Mouse (Mus musculus) urinary bladder, postnatal 25 days (tissue): ENCODE results near the gene Trub1.

Source experiments
- DNase-seq: peaks from one replicate; pipeline ENCODE4 v3.0.0; 2022; ENCODE audit warnings: low spot score

The Trub1 gene

DNA sequence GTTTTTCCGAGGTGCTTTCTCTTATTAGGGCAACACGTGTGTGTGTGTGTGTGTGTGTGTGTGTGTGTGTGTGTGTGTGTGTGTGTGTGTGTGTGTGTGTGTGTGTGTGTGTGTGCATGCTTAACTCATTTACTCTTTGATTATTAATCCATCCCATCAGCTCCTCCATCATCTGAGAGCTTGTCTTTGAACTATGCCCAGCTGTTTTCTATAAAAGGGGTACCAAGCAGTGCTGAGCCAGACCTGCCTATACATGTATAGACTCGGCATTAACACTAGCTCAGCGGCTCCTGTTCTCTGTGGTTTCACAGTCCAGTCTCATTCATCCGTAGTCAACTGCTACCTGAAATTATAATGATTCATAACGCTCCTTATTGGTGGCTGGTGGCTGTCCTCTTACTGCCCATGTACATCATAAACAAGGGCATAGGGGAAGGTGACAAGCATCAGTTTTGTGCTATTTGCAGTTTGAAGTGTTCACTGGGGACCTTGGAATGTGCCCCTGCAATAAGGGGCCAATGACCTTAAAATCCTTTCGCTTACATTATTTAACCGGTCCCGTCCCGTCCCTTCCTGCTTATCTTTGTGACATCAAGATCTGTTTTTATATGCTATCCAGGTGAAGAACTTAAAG lies 45.5 kb downstream of the Trub1 start:
- no peak for DNase-seq

DNA sequence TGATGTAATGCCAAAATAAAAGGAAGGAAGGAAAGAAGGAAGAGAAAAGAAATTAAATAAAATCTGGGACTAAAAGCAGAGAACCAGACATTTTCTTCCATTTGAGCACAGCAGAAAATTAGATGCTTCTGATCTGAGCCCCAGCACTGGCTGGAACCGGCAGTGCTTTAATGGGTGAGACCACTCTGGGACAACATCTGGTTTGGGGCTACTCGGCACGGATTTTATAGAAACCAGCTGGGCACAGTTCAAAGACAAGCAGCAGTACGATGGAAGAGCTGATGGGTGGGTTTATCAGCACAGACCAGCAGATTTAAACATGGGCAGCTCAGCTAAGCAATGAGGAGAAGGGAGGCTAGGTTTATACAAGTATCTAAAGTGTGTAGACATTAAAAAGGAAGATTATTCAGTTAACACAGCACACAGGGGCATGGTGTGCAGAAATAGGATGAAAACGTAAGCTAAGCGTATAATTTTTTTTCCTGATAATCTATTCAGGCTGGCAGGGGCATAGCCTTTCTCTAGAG lies 46.2 kb downstream of the Trub1 start:
- DNase-seq = no peak

DNA sequence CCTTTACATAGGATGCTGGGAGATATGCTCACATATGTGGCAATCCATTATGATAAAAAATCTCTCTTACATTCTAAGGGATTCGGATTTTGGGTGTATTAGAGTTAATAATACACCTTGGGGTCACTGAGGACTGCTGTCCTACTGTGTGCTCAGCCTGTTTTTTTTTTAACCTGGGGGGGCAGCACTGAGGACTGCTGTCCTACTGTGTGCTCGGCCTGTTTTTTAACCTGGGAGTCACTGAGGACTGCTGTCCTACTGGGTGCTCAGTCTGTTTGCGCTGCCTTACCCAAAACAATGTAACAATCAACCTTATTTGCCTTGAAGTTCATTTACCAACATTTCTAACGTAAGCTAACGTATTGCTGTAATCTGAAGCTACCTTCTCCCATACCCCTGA lies 47.5 kb downstream of the Trub1 start:
- no peak for DNase-seq

DNA sequence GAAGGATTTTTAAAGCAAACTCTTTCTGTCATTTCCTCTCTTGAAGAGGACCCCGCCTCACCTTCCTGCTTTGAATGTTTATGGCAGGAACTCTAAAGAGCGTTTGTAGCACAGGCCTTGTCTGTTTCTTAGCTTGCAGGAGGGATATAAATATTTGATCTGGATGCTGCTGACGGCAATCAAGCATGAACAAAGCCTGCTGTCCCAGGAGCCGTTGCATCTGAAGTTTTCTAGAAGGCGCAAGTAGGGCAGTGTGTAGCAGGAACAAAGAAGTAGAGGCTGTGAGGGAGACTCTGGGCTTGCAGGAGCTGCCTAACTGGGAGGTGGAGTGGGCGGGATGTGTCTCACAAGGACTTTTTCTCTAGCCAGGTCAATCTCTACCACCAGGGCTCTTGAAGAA lies 50.4 kb downstream of the Trub1 start:
- no peak for DNase-seq

DNA sequence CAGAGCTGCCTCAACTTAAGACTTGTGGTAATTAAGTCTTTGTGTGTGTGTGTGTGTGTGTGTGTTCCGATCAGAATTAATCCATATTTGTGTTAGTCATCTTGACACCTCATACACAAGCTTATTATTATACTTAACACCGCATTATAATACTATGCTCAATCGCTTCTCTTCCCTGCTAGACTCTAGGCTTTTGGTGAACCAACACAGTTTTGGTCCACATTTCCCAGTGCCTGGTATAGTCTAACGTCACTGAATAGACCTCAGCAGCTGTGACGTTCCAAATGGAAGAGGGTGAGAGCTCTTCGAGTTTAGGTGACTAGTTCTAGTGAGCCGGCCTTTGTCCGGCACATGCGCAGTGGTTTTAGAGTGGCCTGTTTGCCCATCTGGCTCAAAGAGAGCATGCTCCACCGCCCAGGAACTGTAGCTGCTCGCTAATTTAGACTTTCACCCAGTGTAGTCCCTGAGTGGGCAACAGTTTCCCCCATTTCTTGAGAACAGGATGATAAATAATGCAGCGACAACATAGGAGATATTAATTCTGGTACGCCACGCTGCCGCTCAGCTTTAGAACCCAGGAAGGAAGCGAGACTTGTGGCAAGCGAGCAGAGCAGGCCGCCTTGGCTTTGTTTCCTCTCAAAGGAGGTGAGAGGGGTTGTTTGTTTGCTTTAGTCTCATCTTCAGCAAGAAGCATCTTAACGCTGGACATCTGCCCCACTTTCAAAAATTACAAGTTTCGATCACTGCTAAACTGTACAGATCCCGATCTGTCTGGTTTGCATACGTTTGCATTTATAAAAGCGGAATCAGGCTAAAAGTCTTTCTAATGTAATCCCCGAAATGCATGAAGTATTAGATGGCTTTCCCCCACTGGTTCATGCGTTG lies 52.6 kb downstream of the Trub1 start:
- no peak for DNase-seq

DNA sequence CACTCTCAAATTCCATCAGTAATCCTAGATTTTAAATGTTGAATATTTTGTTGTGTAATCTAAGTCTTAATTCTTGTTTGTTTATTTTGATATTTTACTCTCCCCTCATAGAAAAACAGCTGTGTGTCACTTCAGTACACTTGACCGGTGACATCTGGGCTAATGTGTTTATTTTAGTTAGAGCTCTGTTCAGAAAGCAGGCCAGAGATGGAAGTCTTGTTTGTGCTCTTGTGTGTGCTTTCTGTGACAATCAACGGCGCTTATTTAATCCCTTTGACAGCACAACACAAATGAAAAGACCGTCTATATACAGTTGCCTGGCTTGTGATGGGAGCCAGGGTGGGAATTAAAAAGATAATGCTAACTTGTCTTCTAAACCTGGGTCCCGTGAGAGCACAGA lies 53.9 kb downstream of the Trub1 start:
- no peak for DNase-seq

DNA sequence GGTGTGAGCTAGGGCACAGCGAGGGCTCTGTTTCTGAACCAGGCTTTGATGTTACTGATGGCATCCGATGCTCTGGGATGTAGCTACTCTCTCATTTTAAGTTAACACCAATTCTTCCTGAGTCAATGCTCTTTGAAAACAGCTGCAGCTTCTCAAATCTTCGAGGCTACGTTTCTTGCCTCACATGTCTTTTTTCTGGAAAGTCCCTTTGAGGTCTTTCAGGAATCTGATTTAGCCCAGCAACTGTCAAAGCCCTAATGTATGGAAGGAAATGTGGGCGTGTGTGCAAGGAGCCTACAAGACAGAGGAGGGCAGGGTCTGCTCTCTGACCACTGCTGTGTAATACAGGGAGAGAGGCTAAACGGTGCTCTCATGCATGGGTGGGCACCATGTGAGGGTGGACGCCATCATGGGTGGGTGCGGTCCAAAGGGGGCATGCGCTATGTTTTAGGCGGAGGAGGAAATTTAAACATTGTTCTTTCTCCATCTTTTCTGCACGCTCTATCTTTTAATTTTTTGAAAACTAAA lies 55.6 kb downstream of the Trub1 start:
- DNase-seq = no peak

DNA sequence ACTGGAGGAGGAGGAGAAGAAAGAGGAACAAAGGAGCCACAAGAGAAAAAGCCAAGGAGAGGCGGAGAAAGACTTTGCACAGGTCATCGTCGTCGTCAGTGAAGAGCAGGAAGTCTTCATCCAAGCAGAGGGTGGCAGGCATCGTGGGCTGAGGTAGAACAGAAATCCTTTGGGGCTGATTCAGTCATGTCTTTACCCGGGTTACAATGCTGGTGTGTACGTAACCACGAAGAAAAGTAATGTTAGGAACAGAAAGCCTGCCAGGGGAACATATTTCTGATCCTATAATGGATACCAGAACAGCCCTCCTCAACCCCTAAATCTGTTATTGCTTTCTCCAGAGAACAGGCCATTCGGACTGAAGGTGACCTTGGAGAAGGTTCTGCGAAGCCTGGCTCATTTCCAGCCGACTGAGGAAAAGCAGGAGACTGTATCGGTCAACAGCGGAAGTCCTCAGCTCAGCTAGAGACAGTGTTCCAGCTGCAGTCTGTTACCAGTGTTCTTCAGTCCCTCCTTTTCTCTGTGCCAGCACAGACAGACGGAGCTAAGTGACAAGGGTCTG lies 57.1 kb downstream of the Trub1 start:
- DNase-seq = no peak

DNA sequence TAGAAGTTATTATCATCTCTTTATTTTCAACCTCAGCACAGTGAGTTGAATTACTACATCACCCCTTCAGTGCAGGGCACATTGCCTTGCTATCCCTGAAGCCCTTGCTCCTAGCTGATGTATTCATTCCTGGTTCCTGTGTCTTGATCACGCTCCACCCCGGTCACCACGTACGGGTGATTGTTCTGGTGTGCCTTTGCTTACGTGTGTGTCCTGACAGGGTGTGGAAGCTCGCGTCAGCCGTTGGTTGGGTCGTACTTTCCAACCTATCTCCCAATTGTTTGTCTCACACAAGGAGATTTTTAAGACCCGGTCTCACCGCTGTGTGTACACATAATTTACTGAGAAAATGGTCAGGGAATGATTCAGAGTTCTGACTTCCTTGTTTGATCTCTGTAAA lies 58.1 kb downstream of the Trub1 start:
- no peak for DNase-seq

DNA sequence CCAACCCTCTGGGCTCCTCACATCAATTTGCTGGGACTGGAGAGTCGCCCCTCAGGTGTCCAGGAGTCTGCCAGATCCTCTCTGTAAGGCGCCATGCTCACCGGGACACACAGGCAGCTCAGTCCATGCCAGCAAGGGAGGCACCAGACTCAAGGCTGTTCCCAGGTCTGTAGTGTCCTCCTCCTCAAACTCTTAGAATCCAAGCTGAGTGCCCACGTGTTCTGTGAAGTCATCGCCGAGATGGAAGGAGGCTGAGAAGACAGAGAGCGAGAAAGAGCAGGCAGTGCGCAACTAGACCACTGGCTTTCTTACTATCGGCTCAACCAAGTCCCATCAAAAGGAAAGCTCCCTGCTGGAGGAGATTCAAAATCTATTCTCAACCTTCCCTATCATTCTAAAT lies 60.4 kb downstream of the Trub1 start:
- DNase-seq = no peak

DNA sequence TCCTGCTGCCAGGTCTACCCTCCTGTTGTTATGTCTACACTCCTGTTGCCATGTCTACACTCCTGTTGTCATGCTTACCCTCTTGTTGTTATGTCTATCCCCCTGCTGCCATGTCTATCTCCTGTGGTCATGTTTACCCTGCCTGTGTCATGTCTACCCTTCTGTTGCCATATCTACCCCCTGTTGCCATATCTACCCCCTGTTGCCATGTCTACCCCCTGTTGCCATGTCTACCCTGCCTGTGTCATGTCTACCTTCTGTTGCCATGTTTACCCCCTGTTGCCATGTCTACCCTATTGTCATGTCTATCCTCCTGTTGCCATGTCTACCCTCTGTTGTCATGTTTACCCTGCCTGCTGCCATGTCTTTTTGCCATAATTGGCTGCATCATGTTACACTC lies 69.0 kb downstream of the Trub1 start:
- DNase-seq = no peak

DNA sequence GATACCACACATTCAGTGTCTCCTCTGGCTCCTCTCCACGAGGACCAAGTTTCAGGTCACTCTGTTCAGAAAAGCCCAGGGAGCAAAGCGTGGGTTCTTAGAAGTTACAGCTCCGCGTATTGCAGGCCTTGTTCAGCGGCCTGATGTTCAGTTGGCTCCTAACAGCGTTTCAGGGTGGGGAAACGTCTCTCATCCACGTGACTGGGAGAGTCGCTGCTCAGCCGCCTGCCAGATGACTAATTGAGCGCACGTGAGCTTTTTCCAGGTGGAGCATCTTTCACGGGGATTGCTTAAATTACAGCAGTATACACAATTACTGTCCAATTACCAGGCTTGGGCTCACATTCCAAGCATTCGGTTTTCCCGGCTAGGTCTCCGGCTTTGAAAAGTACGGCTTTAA lies 70.7 kb downstream of the Trub1 start:
- no peak for DNase-seq

DNA sequence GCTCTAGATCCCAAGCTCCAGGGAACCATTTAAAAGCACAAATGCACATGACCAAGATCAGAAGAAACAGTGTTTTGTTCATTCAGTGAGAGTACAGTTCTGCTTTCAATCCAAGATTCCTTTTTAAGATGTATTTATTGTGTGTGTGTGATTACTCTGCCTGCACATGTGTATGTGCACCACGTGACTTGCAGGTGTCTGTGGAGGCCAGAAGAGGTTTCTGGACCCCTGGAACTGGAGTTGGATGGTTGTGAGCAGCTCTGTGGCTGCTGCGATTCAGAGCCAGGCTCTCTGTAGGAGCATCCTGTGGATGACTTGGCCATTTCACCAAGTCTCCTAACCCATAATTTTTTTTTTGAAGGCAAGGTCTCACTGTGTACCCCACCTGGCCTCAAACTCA lies 73.0 kb downstream of the Trub1 start:
- no peak for DNase-seq

DNA sequence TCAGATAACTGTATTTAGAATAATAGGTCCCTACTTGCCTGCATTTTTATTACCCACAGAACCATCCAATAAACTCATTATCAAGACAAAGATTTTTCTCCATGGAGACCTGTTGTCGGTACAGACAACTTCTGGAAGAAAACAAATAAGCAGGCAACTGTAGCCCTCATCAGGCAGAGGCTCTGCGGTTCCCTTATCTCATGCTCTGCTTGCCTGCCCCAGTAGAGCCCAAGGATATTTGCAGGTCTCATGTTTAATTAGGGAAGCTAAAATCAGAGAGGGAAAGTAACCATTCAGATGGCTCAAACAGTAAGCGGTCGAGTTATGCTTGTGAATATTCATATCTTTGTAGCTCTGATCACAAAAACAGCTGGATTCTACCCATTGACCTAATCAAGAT lies 77.5 kb downstream of the Trub1 start:
- no peak for DNase-seq

DNA sequence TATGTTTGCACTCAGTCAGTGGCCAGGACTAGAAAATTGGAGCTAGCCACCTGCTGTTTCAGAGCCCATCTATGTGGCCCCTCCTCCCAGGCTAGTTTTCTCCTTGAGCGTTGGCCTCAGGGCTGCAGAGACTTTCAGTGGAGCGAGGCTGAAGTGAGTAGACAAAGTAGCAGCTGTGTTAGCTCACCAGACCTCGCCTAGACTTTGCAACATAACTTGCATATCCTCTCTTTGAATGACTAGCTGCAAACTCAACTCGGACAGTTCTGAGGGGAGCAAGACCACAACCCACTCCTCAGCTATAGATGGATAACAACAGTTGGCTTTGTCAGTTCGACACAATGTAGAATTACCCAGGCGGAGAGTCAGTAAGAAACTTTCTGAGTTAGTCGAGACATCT lies 81.5 kb downstream of the Trub1 start:
- DNase-seq = no peak

DNA sequence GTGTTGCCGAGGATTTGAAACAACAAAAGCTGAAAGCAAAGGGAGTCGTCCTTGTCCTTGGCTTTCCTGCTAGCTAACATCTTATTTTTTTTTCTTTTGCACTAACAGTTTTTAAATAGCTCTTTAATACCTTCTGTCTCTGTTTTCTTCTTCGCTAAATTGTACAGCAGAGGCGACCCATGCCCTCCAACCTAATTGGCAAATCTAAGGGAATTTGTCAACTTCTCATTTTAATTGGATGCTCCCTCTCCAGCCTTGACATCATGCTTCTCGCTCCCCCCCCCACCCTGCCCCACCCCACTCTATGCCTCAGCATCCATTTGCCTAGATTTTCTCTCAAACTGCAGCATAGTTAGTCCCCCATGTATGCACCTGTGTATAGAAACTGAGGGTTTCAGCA lies 83.8 kb downstream of the Trub1 start:
- DNase-seq = no peak

DNA sequence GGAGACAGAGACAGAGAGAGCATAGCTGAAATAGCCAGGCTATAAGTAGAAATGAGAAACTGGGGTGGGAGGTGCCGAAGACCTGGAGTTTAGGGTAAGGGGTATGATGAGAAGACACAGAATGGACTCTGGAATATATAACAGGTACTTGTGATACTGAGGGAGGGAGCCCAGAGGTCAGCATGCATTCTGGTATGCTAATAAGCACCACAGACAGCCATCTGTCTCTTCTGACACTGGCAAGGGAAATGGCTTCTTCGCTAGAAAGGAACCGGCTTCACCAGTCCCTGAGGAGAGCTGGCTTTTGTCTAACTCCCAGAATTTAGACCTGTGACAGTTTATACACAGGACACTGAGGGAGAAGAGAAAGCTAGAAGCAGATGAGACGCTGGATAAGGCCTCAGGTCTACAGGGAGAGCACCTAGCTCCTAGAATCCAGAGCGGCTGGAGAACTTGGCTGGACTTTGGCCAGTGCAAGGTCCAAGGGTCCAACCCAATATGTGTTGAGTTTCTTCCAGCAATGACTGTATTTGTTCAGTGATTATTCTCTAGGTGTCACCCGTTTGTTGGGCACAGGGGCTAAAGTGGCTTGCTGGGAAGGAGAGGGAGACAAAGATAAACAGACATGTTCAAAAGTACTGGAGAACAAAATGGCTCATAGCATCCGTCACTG lies 84.9 kb downstream of the Trub1 start:
- no peak for DNase-seq

DNA sequence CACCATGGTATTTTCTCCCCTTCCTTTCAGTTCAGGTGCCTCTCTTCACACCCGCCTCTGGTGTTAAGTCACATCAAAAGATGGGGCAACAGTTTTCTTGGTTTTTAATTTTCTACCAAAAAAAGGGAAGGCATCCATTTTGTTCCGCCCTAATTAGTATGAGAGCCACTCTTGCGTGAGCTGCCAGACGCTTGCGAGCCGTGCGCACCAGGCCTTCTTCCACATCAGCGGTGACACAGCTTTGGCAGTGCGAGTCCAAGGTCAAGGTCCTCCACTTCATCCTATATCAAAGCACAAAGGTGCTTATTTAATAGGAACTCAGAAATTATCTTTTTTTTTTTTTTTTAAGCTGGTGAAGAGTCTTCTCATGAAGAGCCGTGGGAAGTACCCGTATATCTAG lies 87.4 kb downstream of the Trub1 start:
- no peak for DNase-seq
